Mouse (Mus musculus): Measurements from ENCODE around the gene Il1rap.

The Il1rap gene

DNA sequence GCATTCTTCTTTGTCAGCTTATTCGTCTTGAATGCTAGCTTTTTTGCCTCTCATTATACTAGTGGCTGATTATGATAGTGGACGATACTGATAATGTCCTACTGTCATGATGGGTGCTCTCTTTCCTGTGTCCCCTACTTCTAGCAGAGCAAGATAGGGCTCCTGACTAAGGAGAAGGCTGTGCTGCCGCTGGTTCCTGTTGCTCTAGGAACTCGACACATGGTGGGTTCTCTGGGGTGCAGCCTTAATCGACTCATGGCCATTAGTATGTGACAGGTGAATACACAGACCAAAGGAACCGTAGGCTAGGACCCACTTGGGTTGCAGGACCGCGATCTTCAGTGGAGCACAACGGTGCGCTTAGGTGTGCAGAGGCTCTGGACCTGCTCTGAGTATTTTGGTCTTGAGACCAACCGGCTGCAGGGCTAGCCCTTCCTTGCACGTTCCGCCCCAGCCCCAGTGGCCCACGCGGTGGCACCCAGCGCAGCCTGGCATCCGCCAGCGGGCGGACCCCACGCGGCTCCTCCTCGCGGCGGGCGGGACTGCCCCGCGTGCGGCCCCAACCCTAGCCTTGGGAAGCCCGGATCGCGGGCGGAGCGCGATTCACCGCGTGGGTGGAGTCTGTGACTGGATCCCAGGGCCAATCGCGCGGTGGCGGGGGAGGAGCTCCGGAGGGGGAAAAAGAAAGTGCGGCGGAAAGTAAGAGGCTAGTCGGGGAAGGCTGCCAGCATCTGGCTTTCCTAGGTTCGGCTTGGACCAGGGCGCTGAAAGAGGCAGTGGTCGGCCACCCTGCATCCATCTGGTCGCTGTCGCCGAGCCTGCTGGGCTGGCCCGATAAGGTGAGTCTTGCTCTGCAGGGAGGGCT is at the start of gene Il1rap:
Gene Il1rap (plus strand): TSS at position 657 of the 865 bp plus-strand sequence.
- peak; percentile 88 to 94 for DNase-seq (ENCODE audit: low spot score in 2 of 2)

DNA sequence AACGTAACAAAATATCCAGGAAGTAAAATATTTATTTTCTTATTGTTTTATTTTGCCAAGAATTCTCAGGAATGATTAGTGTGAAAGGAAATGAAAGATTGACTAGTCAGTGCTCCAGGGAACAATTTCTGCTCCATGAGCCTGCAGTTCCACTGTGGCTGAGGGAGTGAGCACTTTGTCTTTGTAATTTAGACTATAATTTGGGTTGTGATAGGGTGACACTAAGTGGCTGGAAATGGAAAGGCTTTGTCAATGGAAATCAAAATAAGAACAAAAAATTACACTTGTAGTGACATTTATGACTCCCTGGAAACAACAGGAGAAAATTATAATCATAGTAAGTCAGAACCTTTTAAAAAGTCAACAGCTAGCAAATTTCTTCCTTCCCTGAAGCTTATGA is 49.2 kb upstream of the Il1rap start:
- DNase-seq (ENCODE audit: low spot score in 2 of 2): no peak

DNA sequence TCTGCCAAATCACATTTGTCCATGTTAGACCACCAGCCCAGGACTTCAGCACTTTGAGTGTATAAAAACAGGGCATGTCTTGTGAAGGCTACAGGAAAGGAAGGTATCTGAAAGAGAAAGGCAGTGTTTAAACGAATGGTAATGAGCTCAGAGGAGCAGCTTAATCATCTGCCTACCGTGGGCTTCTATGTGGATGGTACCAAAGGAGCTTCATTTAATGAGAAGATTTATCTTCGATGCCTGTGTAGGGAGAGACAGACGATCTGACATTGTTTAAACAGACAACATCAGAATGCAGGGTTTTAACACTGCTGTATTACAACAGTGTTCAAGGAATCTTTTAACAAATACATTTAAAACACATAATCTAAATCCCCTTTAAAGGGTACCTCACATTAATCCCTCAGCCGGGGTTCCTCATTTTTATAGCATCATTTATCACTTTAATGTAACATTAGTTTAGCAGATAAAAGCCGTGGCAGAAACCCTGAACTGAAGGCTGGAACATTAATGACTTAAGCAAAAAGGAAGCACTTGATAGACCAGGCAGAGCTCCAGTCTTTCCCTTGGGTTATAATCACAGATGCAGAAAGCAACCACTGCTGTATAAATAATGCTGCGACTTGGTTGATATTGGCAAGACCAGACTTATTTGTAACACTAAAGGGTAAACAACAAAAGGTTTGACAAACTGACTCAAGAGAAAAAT is 35.2 kb upstream of the Il1rap start:
- no peak for DNase-seq (ENCODE audit: low spot score in 2 of 2)

DNA sequence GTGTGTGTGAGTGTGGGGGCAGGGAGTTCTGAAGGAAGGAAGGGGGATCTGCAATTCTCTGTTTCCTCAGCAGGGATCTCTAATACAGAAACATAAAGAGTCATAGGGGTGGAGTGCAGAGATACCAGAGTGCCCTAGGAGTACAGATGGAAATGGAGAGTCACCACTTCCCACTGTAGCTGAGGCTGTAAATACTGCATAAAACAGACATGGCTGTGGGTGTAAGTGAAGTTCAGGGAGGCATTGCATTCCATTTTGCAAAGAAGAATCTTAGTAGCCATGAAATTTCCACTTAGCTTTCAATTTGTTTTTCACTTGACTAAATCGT is 34.7 kb upstream of the Il1rap start:
- no peak for DNase-seq (ENCODE audit: low spot score in 2 of 2)

DNA sequence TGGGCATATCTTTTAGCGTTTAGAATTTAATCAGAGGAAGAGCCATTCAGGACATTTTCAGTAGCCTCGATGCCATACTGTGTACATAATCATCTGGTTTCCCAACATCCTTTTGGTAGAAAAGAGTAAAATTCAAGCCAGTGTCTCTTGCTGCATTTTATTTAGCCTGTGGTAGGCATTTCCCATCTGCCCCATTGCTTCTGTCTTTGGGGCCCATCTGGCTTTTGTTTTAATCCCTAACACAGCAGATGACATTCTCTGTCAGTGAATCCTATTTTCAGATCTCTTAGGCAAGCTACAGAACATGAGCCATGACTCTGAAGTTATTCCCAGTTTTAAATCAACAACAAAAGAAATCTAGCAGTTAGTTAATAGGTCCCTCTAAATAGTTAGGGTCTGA is 32.3 kb upstream of the Il1rap start:
- no peak for DNase-seq (ENCODE audit: low spot score in 2 of 2)

GRCm38 (mm10) chr16:26552234-26552633 is 29.3 kb upstream of the Il1rap start:
- no peak for DNase-seq (ENCODE audit: low spot score in 2 of 2)

DNA sequence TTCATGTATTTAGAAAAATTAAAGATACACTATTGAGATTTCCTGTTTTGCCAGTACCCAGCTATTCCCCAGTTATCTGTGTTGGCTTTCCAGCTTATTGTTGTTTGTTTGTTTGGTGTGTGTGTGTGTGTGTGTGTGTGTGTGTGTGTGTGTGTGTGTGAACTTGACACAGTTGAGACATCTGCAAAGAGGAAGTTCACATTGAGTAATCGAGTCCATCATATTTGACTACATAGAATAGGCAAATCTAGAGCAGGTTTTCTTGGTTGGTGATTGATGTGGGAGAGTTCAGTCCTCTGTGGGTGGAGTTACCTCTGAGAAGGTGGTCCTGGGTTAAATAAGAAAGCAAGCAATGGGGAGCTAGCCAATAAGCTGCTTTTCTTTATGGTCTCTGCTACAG is 22.7 kb upstream of the Il1rap start:
- no peak for DNase-seq (ENCODE audit: low spot score in 2 of 2)

DNA sequence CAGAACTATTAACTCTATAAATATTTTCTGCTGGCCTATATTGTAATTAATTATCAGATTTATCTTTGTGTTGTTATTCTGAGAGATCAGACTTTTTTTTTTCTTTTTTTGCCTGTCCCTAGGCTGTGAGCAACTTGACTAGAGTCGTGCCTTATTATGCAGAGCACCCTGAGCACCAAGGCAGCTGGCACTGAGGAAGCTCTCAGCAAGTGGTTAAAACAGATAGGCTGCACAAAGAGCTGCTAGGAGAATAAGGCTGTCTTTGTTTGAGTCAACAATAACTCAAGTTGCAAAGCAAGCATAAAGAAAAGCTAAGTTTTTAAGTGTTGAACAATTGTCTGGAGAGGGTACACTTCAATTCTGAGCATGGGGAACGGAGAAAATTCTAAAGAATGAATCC is 19.8 kb upstream of the Il1rap start:
- DNase-seq (ENCODE audit: low spot score in 2 of 2): no peak

GRCm38 (mm10) chr16:26562771-26563170 is 18.7 kb upstream of the Il1rap start:
- no peak for DNase-seq (ENCODE audit: low spot score in 2 of 2)

DNA sequence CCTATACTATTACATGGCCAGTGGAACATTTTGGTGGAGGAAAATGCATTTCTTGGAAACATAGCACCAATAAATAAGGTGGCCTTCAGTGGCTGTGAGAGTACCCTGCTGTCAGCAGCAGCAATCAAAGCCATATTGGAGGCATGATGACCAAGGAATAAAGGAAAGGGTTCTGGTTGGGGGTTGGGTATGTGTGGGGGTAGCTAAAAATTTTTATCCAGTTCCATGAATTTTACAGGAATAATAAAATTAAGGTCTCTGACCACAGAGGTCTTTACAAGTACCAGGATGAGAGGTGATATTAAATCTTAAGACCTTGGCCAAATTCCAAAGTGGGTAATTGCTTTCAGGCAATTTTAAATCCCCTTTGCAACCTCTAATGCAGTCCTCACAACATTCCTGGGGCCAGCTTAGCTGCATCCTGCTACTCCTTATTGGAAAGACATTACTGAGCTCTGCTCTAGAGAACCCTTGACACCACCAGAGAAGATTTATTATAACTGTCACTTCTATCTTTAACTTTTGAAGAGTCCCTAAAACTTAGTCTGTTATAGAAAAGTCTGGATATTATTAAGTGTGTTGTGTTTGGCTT is 12.0 kb upstream of the Il1rap start:
- no peak for DNase-seq (ENCODE audit: low spot score in 2 of 2)

- no peak for DNase-seq (ENCODE audit: low spot score in 2 of 2)
These were observed 9.7 kb upstream of the Il1rap start for GRCm38 (mm10) chr16:26571836-26572235.

DNA sequence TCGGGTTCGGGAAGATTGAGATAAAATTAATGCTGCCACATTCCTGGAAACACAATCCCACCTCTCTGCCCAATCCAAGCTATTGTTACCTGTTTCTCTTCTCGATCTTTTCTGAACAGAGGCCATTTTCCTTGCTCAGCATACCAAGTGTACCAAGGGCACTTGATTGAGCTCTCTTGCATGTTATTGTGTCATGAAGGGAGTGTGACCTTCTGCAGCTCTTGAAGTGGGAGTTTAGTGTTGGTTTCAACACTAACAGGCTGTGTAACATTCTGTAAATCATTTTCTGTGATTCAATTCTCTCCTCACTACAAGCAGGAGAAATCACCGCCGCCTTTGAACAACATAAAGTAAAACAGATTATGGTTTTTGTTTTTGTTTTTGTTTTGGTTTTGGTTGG is 7.3 kb upstream of the Il1rap start:
- DNase-seq (ENCODE audit: low spot score in 2 of 2): no peak

- no peak for DNase-seq (ENCODE audit: low spot score in 2 of 2)
These were observed 441 bp downstream of the Il1rap start for GRCm38 (mm10) chr16:26581913-26582376.

GRCm38 (mm10) chr16:26585806-26586205 is 4.3 kb downstream of the Il1rap start:
- DNase-seq (ENCODE audit: low spot score in 2 of 2): no peak

DNA sequence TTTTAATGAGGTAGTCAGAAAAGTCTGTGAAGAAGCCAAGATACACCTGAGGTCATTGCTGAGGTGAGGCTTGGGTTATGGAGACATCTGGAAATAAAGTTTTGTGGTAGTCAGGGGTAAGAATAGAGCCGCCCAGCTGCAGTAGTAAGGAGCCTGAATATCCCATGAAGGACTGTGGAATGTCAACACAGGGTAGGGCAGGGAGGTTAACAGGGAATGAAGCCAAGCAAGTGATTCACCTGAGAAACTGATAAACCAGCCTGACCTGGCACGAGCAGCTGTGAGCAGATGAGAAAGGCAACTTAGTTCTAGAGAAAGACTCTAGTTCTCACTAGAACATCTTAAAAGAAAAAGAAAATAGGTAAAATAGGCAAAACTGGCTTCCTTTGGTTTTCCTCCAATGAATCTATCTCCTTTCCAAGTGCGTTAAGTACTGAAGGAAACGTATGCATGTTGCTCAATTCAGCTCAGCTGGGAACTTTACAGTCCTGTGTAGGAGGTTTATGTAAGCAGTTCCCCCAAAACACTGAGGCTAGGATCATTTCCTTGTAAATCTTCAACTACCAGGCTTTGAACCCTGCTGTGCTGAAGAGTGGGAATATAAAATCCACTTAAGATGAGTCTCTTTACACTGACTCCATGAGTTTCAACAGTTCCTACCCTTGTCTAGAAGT is 9.5 kb downstream of the Il1rap start:
- no peak for DNase-seq (ENCODE audit: low spot score in 2 of 2)

GRCm38 (mm10) chr16:26596440-26596839 is 14.9 kb downstream of the Il1rap start:
- DNase-seq (ENCODE audit: low spot score in 2 of 2): no peak

DNA sequence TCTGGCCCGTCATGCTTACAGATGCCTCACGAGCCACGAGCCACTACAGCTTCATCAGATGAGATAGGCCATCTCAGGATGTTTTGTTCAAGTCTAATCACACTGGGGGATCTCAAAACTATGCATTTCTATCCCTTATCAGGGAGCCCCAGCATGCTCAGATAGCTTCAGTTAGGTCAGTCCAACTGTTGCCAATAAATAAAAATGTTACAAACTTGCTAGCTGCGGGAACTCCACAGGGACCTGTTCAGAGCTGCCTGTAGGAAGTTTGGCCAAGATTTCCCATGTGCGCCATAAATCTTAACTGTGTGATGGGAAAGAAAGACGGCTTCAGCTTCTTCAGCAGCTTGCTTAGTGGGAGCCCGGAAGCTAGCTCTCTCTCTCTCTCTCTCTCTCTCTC is 15.8 kb downstream of the Il1rap start:
- DNase-seq (ENCODE audit: low spot score in 2 of 2): no peak

- no peak for DNase-seq (ENCODE audit: low spot score in 2 of 2)
These were observed 17.1 kb downstream of the Il1rap start for GRCm38 (mm10) chr16:26598591-26598990.

- DNase-seq (ENCODE audit: low spot score in 2 of 2): no peak
These were observed 20.0 kb downstream of the Il1rap start for GRCm38 (mm10) chr16:26601482-26601881.

- no peak for DNase-seq (ENCODE audit: low spot score in 2 of 2)
These were observed 23.1 kb downstream of the Il1rap start for GRCm38 (mm10) chr16:26604621-26605020.

- no peak for DNase-seq (ENCODE audit: low spot score in 2 of 2)
These were observed 26.5 kb downstream of the Il1rap start for GRCm38 (mm10) chr16:26608003-26608402.

GRCm38 (mm10) chr16:26610508-26610907 is 29.0 kb downstream of the Il1rap start:
- no peak for DNase-seq (ENCODE audit: low spot score in 2 of 2)
